Mouse (Mus musculus) forelimb bud, embryonic 11.5 days (tissue): ENCODE measurements at regions not wholly inside any gene's neighbourhood (a gene's known extent, or its start where the extent isn't known, plus 50 kb on each side); places are given as distances from the start of the nearest gene placed in this dataset.

Experiments used
- DNase-seq: peaks from one replicate; pipeline ENCODE4 v3.0.0-alpha.2; 2012; ENCODE audit warnings: low read depth, low spot score

DNA sequence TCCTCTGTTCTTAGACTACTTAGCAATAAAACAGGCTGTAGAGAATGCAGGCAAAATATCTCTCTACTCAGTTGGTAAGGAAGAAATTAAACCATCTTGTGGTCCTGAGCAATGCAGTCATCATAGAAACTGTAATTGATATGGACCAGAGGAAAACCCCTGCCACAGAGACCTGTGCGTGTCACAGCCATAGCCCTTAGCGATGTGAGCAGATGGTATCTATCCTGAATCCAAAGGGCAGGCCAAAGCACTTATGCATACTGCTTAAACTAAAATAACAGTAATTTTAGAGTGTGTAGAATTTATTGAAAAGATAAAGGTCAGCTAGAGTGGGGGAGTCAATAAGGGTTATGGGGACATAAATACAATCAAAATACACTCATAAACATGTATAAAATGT, 212.0 kb downstream of the Kcnrg start:
- DNase-seq, result no peak

DNA sequence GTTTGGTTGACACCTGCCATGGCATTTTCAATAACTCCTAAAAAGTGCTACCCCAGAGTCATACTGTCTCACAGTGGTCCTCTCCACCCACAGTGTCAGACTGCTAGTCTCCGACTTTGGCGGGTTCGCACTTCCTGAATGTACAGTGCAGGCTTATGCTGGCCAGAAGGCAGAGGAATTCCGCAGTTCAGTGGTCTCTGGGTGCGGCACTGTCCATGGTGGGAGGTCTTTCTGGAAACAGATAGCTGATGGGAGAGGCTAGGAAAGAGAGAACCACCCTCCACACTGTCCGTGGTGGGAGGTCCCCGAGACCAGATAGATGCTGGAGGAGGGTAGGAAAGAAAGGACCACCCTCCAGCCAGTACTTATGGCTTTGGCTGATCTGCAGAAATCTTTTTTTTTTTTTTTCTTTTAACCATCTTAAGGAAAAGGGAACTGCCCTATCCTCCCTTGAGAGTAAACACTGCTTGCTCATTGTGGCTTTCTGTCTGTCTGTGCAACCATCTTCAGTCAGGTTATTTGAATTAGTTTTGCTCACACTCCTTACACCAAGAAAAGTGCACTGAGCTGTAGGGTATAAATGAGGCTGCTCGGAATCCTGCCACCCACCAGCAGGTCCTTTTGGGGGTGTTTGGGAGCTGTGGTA, 227.2 kb downstream of the Kcnrg start:
- DNase-seq, result no peak

- DNase-seq, result no peak
Observed at GRCm38 (mm10) chr14:61835729-61836128, 228.5 kb downstream of the Kcnrg start.

GRCm38 (mm10) chr14:61836231-61836630, 229.0 kb downstream of the Kcnrg start:
- peak; percentile 79 for DNase-seq

GRCm38 (mm10) chr14:61836965-61837364, 229.7 kb downstream of the Kcnrg start:
- DNase-seq, result no peak

- DNase-seq, result no peak
Observed at GRCm38 (mm10) chr14:61837851-61838250, 230.6 kb downstream of the Kcnrg start.

DNA sequence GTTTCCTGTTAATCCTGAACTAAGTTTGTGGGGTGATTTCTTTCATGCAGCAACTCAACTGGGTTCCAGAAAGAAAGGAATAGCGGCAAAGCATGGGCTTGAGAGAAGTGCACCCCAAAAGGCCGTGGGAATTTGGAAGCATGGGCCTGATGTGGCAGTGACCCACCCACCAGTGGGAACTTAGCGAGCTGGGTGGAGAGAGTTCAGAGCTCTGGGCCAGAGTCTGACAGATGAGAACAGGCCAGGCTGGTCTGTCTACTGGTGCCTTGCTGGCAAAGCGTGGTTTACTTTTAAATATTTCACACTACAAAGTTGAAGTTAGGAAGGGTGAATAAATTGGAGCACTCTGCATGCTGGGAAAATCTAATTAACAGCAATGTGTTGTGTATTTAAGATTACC, 235.2 kb downstream of the Kcnrg start:
- DNase-seq, result no peak

DNA sequence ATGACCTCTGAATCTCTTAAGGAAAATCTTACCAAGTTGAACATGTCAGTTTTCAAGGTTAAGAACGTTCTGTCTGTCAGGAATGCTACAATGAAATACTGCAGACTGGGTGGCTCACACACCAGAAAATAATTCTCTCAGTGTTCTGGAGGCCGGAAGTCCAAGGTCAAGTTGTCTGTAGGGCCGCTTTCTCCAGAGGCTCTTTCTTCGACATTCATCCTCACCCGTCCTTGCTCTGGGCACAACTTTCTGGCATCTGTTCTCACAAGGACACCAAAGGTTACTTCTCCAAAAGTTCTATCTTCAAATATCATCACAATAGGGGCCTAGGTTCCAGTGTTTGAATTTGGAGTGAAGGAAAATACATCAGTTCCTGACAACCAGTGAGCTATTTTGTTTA, 239.2 kb downstream of the Kcnrg start:
- no peak for DNase-seq

DNA sequence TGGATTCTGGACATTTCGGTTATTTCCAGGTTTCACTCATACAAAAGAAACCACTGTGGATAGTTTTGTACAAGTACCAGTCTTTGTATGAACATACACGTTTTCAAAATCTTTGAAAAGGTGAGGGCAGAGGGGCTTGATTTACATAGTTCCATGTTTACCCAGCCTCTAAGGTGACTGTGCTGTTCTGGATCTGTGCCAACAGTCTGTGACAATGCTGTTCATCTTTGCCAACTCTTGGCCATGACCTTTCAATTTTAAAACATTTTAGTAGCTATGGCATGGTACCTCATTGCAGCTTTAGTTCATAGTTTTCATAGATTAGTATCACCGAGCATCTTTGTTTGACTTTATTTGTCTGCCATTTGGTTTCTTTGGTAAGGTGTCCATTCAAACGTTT, 243.0 kb downstream of the Kcnrg start:
- no peak for DNase-seq

DNA sequence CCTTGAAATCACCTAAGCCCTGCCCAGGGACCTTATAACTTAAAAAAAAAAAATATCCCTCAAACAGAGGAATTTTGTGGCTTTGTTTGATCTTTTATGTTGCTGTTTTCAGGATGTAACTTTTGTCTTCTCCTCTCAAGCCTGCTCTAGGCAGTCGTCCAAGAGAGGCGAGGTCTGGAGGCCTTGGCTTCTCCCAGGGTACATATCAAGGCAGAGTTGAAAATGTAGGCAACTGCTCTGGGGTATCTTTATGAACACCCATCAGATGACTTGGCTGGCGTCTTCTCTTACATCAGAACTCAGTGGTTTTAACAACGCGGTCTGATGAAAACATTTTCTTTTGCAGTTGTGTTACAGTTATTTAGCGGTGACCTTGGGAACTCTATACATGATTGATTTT, 250.4 kb downstream of the Kcnrg start:
- no peak for DNase-seq

DNA sequence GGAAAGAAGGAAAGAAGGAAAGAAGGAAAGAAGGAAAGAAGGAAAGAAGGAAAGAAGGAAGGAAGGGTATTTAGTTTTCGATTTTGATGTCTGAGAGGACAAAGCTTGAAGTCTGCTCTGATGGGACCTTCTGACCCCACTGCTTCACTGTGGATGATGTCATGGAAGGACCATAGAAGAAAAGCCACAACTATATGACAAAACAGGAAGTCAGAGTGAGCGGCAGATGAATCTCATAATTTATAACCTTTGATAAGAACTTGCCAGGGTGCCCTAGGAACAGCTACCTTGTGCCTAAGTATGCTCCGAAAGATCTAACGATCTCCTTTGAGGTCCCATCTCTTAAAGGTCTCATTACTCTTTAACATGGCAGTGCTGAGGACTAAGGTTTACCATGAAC, 253.4 kb downstream of the Kcnrg start:
- no peak for DNase-seq

DNA sequence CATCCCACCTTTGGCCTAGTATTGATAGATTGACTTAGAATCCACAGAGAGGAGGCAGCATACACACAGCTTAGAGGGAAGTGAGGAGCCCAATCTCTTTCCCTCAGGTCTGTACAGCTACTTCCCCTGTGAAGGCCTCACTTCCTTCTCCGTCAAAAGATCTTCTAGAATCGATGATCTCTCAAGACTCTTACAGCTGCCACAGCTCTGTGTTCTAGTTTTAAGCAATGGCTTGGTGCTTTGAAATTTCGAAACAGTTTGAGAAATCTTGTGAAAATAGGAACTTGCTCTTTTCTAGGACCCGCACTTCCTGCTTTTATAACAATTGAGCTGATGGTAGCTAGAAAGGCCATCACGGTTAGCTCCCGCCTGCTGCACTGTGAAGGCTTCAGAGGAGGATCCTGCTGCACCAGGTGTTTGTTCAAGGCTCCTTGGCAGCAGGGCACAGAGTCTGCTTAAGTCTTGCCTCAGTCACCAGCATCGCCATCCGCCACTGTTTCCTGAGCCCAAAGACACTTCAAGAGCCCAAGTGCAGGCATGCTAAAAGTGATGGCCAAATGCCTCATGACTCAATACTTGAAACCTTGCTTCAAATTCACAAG, 254.2 kb downstream of the Kcnrg start:
- DNase-seq, result no peak

DNA sequence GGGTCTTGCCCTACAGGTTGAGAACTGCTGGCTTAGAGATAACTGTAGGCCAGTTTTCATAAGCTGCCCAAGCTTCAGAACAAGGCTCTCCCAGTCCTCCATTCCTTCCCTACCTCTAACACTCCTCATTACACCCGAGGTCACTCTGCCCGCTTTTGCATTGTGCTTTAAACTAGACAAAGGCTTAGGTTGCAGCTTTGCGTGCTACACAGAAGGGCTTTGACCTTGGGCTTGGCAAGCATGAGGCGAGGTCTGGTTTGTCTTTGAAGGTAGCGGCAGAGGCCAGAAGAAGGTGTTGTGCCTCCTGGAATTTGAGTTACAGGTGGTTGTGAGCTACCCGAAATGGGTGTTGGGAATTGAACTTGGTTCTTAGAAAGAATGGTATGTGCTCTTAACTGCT, 255.7 kb downstream of the Kcnrg start:
- no peak for DNase-seq

- no peak for DNase-seq
Observed at GRCm38 (mm10) chr14:61863475-61863874, 256.2 kb downstream of the Kcnrg start.

- DNase-seq, result no peak
Observed at GRCm38 (mm10) chr14:61866532-61867268, 259.4 kb downstream of the Kcnrg start.

- DNase-seq, result peak; percentile 21
Observed at GRCm38 (mm10) chr14:61874206-61874605, 266.9 kb downstream of the Kcnrg start.

GRCm38 (mm10) chr14:61879416-61879815, 272.2 kb downstream of the Kcnrg start:
- no peak for DNase-seq

DNA sequence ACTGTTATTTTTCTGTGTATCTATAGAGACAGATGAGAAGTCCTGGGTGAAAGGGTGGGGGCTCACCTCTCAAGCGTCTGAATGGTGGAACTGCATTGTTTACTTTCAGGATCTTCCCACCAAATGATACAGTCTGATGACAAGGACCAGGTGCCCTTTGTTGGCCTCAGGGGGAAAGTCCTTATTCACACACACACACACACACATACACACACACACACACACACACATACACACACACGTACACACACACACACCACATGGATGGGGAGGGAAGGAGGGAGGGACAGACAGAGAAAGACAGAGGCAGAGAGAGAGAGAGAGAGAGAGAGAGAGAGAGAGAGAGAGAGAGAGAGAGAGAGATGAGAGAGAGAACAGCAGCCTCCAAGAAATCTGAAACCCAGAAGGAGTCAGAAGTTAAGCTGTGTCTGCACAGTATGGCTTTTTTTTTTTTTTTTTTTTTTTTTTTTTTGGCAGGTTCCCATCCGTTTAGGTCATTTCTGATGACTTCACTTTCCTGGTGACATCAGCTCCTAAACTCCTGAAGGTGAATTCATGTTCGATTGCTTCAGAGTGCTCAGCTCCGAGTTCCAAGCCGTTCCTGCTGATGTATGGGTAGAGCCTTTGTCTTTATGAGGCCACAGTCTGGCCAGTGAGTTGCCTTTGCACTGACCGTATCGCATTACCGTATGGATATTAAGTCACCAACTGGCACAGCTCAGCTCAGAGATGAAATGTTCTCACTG, 273.4 kb downstream of the Kcnrg start:
- peak; percentile 40 for DNase-seq

DNA sequence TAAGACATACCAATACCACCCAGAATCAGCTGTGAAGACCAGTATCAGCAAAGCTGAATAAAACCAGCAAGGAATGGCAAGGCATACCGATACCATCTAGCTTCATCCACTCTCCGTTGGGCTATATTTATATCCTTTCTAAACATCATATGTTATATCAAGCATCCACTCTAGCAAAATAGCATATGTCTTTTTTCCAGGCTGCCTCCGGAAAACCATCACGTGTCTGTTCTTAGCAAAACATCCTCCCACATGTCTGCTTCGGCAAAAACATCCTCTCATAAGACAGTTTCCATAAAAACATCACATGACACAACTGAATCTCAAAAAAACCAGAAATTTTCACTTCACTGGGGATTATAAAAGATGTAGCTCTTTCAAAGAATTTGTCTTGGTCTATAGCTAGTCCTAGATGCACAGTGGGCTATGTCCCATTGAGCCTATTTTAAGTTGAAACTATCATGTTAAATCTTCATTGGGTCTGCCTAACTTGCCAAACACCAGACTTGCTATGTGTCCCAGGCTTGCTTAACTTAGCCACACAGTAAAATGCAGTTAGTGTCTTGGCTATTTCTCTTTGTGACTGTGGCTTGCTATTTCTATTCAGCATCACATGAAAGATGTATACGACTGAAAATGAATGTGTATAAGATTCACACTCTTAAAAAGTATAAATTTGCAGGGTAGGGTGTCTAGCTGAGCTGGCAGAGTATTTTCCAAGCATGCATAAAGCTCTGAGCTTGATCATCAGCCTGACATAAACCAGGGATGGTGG, 278.2 kb downstream of the Kcnrg start:
- DNase-seq, result no peak

GRCm38 (mm10) chr14:61889626-61890025, 282.4 kb downstream of the Kcnrg start:
- no peak for DNase-seq

- no peak for DNase-seq
Observed at GRCm38 (mm10) chr14:61893786-61894185, 286.5 kb downstream of the Kcnrg start.

DNA sequence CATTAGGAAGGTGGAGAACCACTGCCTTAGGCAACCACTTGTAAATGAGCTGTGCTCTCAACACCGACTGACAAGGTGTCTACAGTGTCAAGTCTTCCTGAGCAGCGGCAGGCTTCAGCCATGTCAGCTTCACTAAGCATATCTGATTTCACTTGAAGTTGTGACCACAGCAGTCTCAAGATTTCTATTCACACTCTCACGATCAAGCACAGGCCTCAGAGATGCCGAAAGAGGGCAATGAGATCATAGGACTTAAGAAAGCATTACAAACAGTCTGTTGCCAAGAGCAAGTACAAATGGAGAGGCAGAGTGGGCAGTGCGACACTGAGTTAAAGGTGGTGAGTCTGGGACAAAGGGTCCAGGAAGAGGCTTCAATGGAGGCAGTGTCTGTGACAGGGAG, 289.6 kb downstream of the Kcnrg start:
- DNase-seq, result no peak
